Mouse (Mus musculus) ES-E14 (cell line): ENCODE results near the gene Poldip3.

Experiments
- HCFC1 ChIP-seq: IDR thresholded peaks from 2 replicates; pipeline ENCODE4 v1.6.1; 2012; ENCODE audit warnings: low read length, inconsistent platforms, borderline replicate concordance; ENCODE audit not compliant: insufficient read depth
- MAFK ChIP-seq: IDR thresholded peaks from 2 replicates; pipeline ENCODE4 v1.6.1; 2014; ENCODE audit warnings: mild to moderate bottlenecking, low read depth, low read length, inconsistent platforms; ENCODE audit not compliant: insufficient read depth

DNA sequence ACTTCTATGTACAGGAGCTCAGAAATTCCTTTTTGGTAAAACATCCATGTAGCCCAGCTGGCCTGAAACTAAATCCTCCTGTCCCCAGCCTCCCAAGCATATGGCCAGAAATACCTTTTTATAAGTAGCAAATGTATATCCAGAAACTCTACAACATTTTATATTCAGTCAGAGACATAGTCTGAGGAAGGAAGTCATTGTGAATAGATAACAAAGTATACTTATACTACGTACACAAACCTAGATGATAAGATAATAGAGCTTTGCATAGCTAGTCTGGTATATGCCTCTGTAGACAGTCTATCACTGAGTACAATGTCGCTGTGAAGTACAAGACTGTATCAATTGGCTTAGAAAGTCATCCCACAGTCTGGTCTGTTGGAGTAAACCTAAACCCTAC lies 13.5 kb downstream of the Poldip3 start:
- TF ChIP-seq MAFK (no peak), HCFC1 (no peak)
